Mouse (Mus musculus) limb, embryonic 15.5 days (tissue): ENCODE data around the gene Adamtsl1. TPM values are rescaled to one million over a fixed set of nuclear protein-coding genes. Genes with fewer than 3 reads are reported as not detected.

Source experiments
- ATAC-seq: fragments of 200-750 bp; cut with Nextera tagmentation; 2 replicates; pipeline ENCODE4 v1.8.0; 2017; ENCODE audit warnings: low read depth, moderate TSS enrichment; ENCODE audit not compliant: insufficient number of reproducible peaks, low FRiP score, low TSS enrichment
- H3K27ac ChIP-seq: fragments of 300-500 bp; sonication (generic); 2 replicates; pipeline ENCODE4 v1.5.1; 2015; ENCODE audit warnings: moderate library complexity, mild to moderate bottlenecking, inconsistent platforms
- H3K27me3 ChIP-seq: fragments of 300-500 bp; sonication (generic); 2 replicates; pipeline ENCODE4 v1.6.1; 2015; ENCODE audit warnings: inconsistent platforms
- H3K36me3 ChIP-seq: fragments of 300-500 bp; sonication (generic); 2 replicates; pipeline ENCODE4 v1.6.1; 2015; ENCODE audit warnings: inconsistent platforms
- H3K4me1 ChIP-seq: fragments of 300-500 bp; sonication (generic); 2 replicates; pipeline ENCODE4 v1.6.1; 2015; ENCODE audit warnings: inconsistent platforms
- H3K4me2 ChIP-seq: fragments of 300-500 bp; sonication (generic); 2 replicates; pipeline ENCODE4 v1.6.1; 2015; ENCODE audit warnings: mild to moderate bottlenecking, inconsistent platforms
- H3K4me3 ChIP-seq: fragments of 300-500 bp; sonication (generic); 2 replicates; pipeline ENCODE4 v1.5.1; 2015; ENCODE audit warnings: mild to moderate bottlenecking, inconsistent platforms
- H3K9ac ChIP-seq: fragments of 300-500 bp; sonication (generic); 2 replicates; pipeline ENCODE4 v1.6.1; 2015; ENCODE audit warnings: inconsistent platforms
- H3K9me3 ChIP-seq: fragments of 300-500 bp; sonication (generic); 2 replicates; pipeline ENCODE4 v1.6.1; 2016; ENCODE audit warnings: inconsistent platforms
- WGBS: fragments of 180-500 bp; shearing (Covaris S2); methylation state at CpG from one replicate; pipeline ENCODE4 v1.1.7; 2015; 5-methylcytosine and 5-hydroxymethylcytosine counted together
- polyA plus RNA-seq: library from polyadenylated mRNA; unstranded; fragments of >200 nt; fragmentation: Nextera tagmentation; extraction: Ambion mirVana; gene quantifications from 2 replicates; pipeline ENCODE4 v1.2.1, GENCODE M21; 2015

The Adamtsl1 gene
- polyA plus RNA-seq, 1 experiment from 2014 or later, result 48.4 TPM

DNA sequence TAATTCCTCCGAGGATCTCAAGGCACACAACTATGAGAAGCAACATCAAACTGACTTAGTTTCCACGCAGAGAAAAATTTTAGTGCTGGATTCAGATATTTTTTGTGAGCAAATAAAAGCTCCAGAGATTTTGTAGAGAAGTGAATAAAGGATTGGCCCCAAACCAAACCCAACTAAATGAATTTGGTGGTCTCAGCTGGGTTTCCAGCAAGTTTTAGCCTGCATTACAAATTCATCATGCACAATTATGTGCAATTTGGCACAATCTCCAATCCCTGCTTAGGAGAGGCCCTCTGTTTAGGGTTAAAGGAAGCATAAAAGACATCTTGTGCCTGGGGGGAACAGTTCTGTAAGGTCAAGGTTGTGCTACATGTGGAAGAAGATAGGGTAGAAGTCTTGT is 427.9 kb downstream of the Adamtsl1 start:
- Histone ChIP-seq H3K27ac (no peak overlapping the region), H3K36me3 (no peaks in the 10 kb centered on the region), H3K4me2 (no peak overlapping the region), H3K9ac (no peak overlapping the region), H3K4me1 (0 out of 2 replicates have a peak, but pooled peaks cover 3% of the 10 kb centered on the region), H3K27me3 (no peaks in the 10 kb centered on the region), H3K9me3 (no peaks in the 10 kb centered on the region), H3K4me3 (no peak overlapping the region)
- WGBS, result 46% methylated on average over 2 of the region's 2 CpGs
- ATAC-seq, result no peak

DNA sequence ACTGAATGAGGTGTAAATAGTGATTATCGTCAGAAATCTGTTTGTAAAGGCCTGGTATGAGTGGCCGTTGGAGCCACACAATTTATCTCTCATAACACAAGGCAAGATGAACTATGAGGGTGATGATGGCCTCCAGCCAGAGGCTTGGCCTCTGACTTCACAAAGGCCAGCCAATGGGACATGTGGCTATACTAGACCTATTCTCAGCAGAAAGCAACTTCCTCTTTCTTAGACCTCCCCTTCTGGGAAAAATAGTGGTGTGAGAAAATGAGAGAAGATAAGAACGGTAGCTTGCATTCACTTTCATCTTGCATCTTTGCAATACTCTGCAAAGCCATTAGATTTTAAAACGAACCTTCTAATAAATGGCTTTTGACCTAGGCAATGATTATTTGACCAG is 439.6 kb downstream of the Adamtsl1 start:
- Histone ChIP-seq H3K9ac (no peak overlapping the region), H3K4me2 (no peak overlapping the region), H3K27ac (no peak overlapping the region), H3K4me3 (no peak overlapping the region), H3K4me1 (no peaks in the 10 kb centered on the region), H3K36me3 (no peaks in the 10 kb centered on the region), H3K27me3 (no peaks in the 10 kb centered on the region), H3K9me3 (no peaks in the 10 kb centered on the region)
- 81% methylated on average over 4 of the region's 4 CpGs for WGBS
- ATAC-seq, result no peak

DNA sequence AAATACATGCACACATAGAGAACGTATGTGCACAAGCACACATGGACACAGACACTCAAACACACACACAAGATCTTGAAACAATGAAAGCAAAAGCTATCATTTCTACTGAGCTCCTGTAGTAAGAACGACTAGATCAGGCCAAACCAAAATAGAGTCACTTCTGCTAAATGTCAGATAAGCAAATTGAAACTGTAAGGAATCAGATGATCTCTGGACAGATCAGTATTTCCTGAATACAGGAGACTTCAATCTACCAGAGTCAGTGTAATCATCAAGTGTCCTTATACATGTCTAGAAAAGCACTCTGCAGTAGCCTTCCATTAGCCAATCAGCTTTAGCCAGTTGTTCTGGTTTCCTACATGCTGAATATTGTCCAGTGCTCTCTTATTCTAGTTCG is 441.4 kb downstream of the Adamtsl1 start:
- no peak overlapping the region for H3K9ac ChIP-seq
- no peak overlapping the region for H3K27ac ChIP-seq
- H3K4me2 ChIP-seq, result no peak overlapping the region
- H3K9me3 ChIP-seq, result no peaks in the 10 kb centered on the region
- H3K27me3 ChIP-seq, result no peaks in the 10 kb centered on the region
- no peak for ATAC-seq
- no peak overlapping the region for H3K4me3 ChIP-seq
- H3K4me1 ChIP-seq, result 0 out of 2 replicates have a peak, but pooled peaks cover 3% of the 10 kb centered on the region
- no peaks in the 10 kb centered on the region for H3K36me3 ChIP-seq
- 76% methylated on average over 3 of the region's 3 CpGs for WGBS

DNA sequence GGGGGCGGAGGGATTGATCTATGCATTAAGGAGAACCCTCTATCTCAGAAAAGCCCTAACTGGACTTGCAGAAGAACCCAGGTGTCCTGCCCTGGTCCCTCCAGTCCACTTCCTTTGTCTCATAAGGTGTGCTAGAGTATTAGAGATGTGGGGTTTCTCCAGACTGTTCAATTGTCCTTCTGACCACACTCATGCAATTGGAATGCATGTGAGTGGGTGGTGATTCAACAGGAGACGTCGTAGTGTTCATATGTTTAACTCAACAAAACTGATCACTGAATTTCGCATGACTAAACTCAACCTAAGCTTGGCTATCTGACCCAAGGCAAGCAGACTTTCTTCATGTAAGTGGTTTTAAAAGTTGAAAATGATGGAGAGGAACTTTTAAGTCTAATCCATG is 443.3 kb downstream of the Adamtsl1 start:
- H3K27me3 ChIP-seq, result no peaks in the 10 kb centered on the region
- H3K4me2 ChIP-seq, result no peak overlapping the region
- no peaks in the 10 kb centered on the region for H3K9me3 ChIP-seq
- 0 out of 2 replicates have a peak, but pooled peaks cover 3% of the 10 kb centered on the region for H3K4me1 ChIP-seq
- H3K27ac ChIP-seq, result no peak overlapping the region
- no peaks in the 10 kb centered on the region for H3K36me3 ChIP-seq
- 78% methylated on average over 4 of the region's 4 CpGs for WGBS
- no peak overlapping the region for H3K4me3 ChIP-seq
- no peak overlapping the region for H3K9ac ChIP-seq
- no peak for ATAC-seq

DNA sequence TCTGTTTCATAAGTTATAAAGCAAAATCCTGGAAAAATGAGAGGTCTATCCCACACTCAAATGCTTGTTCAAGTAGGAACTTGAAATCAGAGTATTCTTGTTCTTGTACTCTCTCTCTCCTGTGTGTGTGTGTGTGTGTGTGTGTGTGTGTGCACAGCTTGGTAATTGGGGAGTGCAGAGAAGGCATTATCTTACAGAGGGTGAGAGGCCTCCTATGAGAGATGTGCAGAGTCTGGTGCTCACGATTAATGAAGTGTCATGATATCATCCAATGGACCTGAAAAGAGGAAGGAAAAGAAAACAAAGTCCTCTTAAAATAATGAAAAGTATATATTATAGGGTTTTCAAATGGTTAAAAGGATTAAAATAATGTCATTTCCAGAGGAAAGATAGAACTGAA is 443.9 kb downstream of the Adamtsl1 start:
- no peaks in the 10 kb centered on the region for H3K36me3 ChIP-seq
- no peak overlapping the region for H3K4me3 ChIP-seq
- no peak overlapping the region for H3K4me2 ChIP-seq
- no peak overlapping the region for H3K27ac ChIP-seq
- no peak for ATAC-seq
- no peaks in the 10 kb centered on the region for H3K9me3 ChIP-seq
- no peaks in the 10 kb centered on the region for H3K27me3 ChIP-seq
- no peak overlapping the region for H3K9ac ChIP-seq
- WGBS, result 84% methylated on average over 1 of the region's 1 CpGs
- 0 out of 2 replicates have a peak, but pooled peaks cover 3% of the 10 kb centered on the region for H3K4me1 ChIP-seq

DNA sequence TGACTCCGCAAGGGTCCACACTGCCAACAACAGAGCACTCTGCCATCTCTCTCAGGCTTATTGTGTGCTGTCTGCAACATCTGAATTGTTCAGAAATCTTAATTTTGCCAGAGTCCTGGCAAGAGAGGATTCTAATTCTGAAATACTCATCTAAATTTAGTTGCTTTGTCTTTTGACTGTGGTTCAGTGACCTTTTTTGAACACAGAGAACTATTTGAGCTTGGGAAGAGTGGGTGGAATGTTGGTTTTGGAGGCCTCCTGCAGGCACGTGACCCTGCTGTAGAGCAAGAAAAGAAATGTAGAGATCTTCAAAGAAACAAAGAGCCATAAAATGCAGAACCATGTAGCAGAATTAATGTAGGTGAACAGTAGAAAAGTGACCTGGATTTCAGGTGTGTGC is 445.0 kb downstream of the Adamtsl1 start:
- Histone ChIP-seq H3K9ac (no peak overlapping the region), H3K9me3 (no peaks in the 10 kb centered on the region), H3K4me3 (no peak overlapping the region), H3K27me3 (no peaks in the 10 kb centered on the region), H3K4me2 (no peak overlapping the region), H3K4me1 (0 out of 2 replicates have a peak, but pooled peaks cover 3% of the 10 kb centered on the region), H3K36me3 (no peaks in the 10 kb centered on the region), H3K27ac (no peak overlapping the region)
- WGBS, result 77% methylated on average over 2 of the region's 2 CpGs
- ATAC-seq, result no peak

DNA sequence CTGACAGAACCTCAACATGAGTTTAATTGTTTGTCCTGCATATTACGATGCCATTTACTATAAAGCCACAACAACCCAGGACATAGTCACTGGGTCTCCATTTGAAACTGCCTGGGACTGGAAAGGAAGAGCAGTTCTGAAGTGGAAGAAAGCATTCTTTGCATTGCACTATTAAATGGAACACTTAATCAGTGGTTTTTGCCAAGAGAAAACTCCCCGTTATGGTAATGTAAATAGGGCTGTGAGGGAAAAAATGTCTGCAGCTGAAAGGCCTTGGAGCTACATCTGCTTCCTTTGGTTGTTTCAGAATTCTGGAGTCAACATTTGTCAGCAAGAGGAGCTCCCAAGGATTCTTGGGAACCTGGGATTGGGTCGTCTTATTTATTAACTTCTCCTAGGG is 462.2 kb downstream of the Adamtsl1 start:
- H3K9ac ChIP-seq, result no peak overlapping the region
- no peak for ATAC-seq
- no peak overlapping the region for H3K4me2 ChIP-seq
- H3K27me3 ChIP-seq, result no peaks in the 10 kb centered on the region
- H3K27ac ChIP-seq, result no peak overlapping the region
- peaks cover 4% of the 10 kb centered on the region; the same call in 1 of the 2 replicates for H3K4me1 ChIP-seq
- no peak overlapping the region for H3K4me3 ChIP-seq
- no peaks in the 10 kb centered on the region for H3K9me3 ChIP-seq
- 48% methylated on average over 3 of the region's 3 CpGs for WGBS
- no peaks in the 10 kb centered on the region for H3K36me3 ChIP-seq

DNA sequence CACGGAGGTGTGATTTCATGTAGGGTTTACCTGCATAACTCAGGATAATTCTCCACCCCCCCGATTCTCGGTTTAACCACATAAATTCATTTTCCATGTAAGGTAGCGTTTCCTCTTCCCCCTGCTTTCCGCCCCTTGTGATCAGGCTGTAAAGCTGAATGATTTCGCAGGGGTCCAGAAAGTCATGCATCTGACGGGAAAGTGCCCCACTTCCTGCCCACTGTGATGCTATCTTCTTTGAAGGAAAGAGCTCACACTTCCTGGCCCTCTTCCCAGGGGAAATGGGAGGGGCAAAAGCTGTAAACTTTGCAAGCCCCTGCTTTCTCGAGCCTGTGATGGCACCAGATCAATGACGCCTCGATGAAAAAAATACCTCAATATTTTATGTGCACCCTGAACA is 465.2 kb downstream of the Adamtsl1 start:
- Histone ChIP-seq H3K4me2 (no peak overlapping the region), H3K27me3 (no peaks in the 10 kb centered on the region), H3K9ac (no peak overlapping the region), H3K27ac (no peak overlapping the region), H3K4me3 (no peak overlapping the region), H3K4me1 (peaks cover 4% of the 10 kb centered on the region; the same call in 1 of the 2 replicates), H3K36me3 (no peaks in the 10 kb centered on the region), H3K9me3 (no peaks in the 10 kb centered on the region)
- ATAC-seq, result no peak
- WGBS, result 49% methylated on average over 10 of the region's 10 CpGs

DNA sequence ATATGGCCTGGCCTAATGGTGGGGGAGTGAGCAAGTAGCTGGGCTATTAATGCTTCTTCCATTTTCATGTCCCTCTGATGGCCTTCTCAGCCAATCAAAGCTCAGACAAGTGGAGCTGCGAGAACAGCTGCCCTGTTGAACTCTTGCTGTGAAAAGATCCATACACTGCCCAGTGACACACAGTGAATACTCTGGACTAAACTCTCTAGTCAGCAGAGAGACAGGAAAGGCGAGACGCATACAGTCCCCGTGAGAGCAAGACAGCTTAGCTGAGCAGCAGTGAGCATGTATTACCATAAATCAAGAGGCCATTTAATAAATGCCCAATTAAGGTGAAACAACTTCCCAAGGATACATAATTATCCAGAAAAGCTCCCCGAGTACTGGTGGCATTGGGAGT is 492.6 kb downstream of the Adamtsl1 start:
- no peak overlapping the region for H3K27ac ChIP-seq
- 50% methylated on average over 5 of the region's 5 CpGs for WGBS
- H3K4me2 ChIP-seq, result no peak overlapping the region
- no peak overlapping the region for H3K4me3 ChIP-seq
- no peak overlapping the region for H3K9ac ChIP-seq
- H3K36me3 ChIP-seq, result no peaks in the 10 kb centered on the region
- H3K27me3 ChIP-seq, result no peaks in the 10 kb centered on the region
- H3K9me3 ChIP-seq, result no peaks in the 10 kb centered on the region
- no peaks in the 10 kb centered on the region for H3K4me1 ChIP-seq
- ATAC-seq, result no peak

DNA sequence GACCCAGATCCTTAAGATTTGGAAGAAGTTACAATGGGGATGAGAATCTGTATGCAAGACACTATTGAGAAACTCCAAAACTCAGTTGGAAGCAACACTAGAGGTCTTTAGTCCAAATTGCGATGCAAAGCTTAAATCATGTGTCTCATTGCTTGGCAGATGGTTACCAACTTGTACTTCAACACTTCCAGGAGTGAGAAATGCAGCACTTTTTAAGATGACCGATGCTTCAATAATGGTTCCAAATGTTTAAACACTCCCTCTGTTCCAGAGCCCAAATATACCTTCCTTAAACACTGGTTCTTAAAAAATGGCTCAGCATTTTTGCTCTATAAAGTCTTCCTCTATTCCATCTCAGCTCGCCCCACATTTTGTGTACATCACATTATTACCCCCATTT is 499.7 kb downstream of the Adamtsl1 start:
- Histone ChIP-seq H3K9ac (no peak overlapping the region), H3K36me3 (no peaks in the 10 kb centered on the region), H3K4me2 (no peak overlapping the region), H3K9me3 (no peaks in the 10 kb centered on the region), H3K4me3 (no peak overlapping the region), H3K27me3 (no peaks in the 10 kb centered on the region), H3K27ac (no peak overlapping the region), H3K4me1 (no peaks in the 10 kb centered on the region)
- 84% methylated on average over 3 of the region's 3 CpGs for WGBS
- ATAC-seq, result no peak

DNA sequence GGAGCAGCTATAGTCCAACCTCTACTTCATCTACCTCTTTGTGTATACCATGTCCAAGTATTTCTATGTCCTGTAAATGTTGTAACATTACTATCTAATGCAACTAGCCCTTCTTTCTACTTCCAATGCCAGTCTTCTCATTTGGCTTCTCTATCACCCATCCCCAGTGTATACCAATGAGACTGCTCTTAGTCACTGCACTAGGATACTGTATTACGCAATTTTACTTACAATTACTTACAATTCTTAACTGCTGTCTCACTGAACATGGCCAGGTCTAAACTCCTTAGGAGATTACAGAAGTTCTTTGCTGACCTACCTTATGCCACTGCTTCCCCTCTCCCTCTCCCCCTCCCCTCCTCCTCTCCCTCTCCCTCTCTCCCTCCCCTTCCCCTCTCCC is 505.0 kb downstream of the Adamtsl1 start:
- H3K27me3 ChIP-seq, result no peaks in the 10 kb centered on the region

DNA sequence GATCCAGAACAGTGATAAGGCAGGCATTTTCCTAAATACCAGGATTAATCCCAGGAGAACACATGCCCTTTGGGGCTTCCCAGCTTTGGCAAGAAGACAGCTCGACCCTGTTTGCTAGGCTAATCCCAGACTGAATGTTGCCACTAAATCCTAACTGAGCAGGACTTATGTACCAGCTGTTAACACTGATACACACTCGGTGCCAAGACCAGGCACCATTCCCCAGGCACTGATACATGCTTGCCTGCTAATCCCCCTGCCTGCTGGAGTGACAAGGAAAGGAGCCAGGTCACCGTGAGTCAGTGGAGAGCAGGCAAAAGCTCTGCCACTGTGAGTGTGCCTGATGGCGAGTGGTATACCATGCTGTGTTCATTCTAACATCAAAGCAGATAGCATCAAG is 505.6 kb downstream of the Adamtsl1 start:
- no peaks in the 10 kb centered on the region for H3K36me3 ChIP-seq
- H3K4me1 ChIP-seq, result peaks cover 11% of the 10 kb centered on the region
- no peak overlapping the region for H3K4me3 ChIP-seq
- no peak overlapping the region for H3K4me2 ChIP-seq
- no peak overlapping the region for H3K9ac ChIP-seq
- no peaks in the 10 kb centered on the region for H3K27me3 ChIP-seq
- peak overlapping the region; percentile 3; the same call in 1 of the 2 replicates for H3K27ac ChIP-seq
- WGBS, result 36% methylated on average over 4 of the region's 4 CpGs
- no peak for ATAC-seq
- no peaks in the 10 kb centered on the region for H3K9me3 ChIP-seq

More for the DNA sequence above, 505.0 kb downstream of the Adamtsl1 start:
- Histone ChIP-seq H3K4me3 (no peak overlapping the region), H3K36me3 (no peaks in the 10 kb centered on the region), H3K4me2 (no peak overlapping the region), H3K9me3 (no peaks in the 10 kb centered on the region), H3K4me1 (peaks cover 10% of the 10 kb centered on the region), H3K27ac (no peak overlapping the region), H3K9ac (no peak overlapping the region)
- ATAC-seq, result no peak
- WGBS, result 96% methylated on average over 1 of the region's 1 CpGs
